8 mouse cellular contexts compared by ENCODE assay signal in genomic region chr5:121204132-121205089, GRCm38 (mm10). TPM values are rescaled to one million over a fixed set of nuclear protein-coding genes. Genes with fewer than 3 reads are reported as not detected.
DNase-seq lines count a peak whose midpoint lies in the region; ATAC-seq lines count a peak whose summit lies in the region.

Rpl6 (plus strand) TSS chr5:121204481.

- DNase-seq in adrenal gland, adult 18-20 months (ENCODE audit: low spot score in 2 of 2) = peak; percentile 67
- DNase-seq in embryo, embryonic 10.5 days (ENCODE audit: low spot score) = peak; percentile 93
- peak; percentile 76 for DNase-seq in gastrocnemius, postnatal 14 days
- peak; percentile 92 for DNase-seq in induced T-regulatory cell, adult 2 months (ENCODE audit: low read depth)
- peak; percentile 82 to 87 for DNase-seq in left cerebral cortex, postnatal 10 days (ENCODE audit: extremely low spot score in 1 of 2, low spot score in 2 of 2)
- peak; percentile 68 for DNase-seq in right cerebral cortex, postnatal 14 days
- peak; percentile 71 for DNase-seq in urinary bladder, postnatal 25 days (ENCODE audit: low spot score)

- ATAC-seq in megakaryocyte progenitor cell, adult 5-6 weeks (replicated peaks; ENCODE audit: poor library complexity) = peak; percentile 92

- intact Hi-C loops in gastrocnemius, postnatal 14 days (cut with DNase I; ENCODE audit: low total_unique reads) = no loop called here
- intact Hi-C loops in left cerebral cortex, postnatal 10 days (cut with DNase I) = no loop called here

RNA-seq across cellular contexts. Expression of gene Rpl6, which starts in this region (rescaled TPM):
- total RNA-seq in adrenal gland, adult 18-20 months (2021) = 1,000 to 10,000 TPM in 1 of 2 experiments, 100 to 1,000 TPM in 1; 921 to 1,031 TPM
- 100 to 1,000 TPM; 596 to 649 TPM for total RNA-seq in gastrocnemius, postnatal 14 days (2021)
- total RNA-seq in left cerebral cortex, postnatal 10 days (2021) = 100 to 1,000 TPM; 499 to 506 TPM
- 2,970 and 3,030 TPM in 2 replicates for total RNA-seq in megakaryocyte progenitor cell, adult 5-6 weeks (2015)
- total RNA-seq in megakaryocyte progenitor cell, adult 5-6 weeks (2017) = 1,387 and 1,567 TPM in 2 replicates

Comparison
In these comparisons a context has a peak if more than half of its experiments do, and no peak if none do; other contexts are left out.
1. Peak in every context shown above with its lines: DNase-seq and ATAC-seq.